Mouse (Mus musculus): ENCODE results near the gene Cep128.
"Not testable (repeated sequence)": the region's sequence is repeated elsewhere in the genome, so short reads cannot be mapped to it uniquely, and the experiment has no call there.

- TF ChIP-seq HCFC1, CHD1, ZC3H11A, ZNF384, ETS1, GABPA (IDR thresholded peaks at IDR 0.05; ENCODE audit: low read depth, low read length): not testable (repeated sequence)
These were observed 407.8 kb downstream of the Cep128 start for GRCm38 (mm10) chr12:90976406-90976805.
